Mouse (Mus musculus): Measurements from ENCODE around the gene Pkp3.

The Pkp3 gene

GRCm38 (mm10) chr7:141058601-141059341 is 19.2 kb upstream of the Pkp3 start:
- DNase-seq: no peak

DNA sequence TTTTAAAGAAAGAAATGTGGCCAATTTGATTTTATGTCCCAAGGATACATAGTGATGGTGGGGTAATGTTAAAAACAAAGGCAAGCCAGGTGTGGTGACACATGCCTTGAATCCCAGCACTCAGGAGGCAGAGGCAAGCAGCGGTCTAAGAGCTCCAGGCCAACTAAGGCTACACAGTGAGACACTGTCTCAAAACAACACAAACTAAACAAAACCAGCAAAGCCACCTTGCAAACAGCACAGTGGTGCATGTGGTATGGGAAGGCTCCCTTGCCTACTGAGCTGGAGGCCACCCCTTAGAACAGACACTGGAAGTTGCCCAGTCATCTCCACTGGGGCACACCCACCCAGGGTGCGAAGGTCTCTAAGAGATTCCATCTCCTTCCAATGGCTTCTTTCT is 18.1 kb upstream of the Pkp3 start:
- DNase-seq: no peak

DNA sequence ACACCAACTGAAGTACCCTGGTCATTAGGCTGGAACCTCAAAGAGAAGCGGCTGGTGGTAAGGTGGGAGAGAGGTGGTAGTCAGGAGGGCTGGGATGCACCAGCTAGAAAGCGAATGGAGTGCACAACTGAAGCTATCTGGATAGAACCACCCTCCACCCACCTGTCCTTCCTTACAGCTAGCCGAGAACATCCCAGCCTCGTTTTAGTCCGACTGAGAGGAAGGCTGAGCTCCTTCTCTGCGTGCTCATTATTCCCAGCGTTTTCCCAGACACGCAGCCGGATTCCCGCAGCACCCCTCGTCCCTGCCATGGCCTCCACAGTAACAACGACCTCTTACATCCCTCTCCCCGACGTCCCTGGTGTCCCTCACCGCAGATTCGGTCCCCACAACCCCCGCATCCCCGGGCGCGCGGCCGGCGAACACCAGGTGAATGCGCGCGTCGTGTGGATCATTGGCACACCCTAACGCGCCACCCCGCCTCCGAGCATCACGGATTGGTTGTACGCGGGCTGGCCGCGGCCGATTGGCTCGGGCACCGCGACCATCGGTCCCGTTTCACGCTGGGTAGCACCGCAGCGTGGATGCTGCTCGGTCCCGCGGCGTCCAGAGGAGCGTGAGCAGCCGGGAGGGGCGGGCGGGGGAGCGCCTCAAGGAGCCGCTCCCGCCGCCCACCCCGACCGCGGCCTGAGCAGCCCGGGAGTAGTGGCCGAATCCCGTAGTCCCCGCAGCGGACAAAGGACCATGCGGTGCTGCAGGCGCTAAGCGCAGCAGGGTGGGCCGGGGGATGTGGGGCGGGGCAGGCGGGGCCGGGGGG is 17.4 kb upstream of the Pkp3 start, which contains the start of gene B4galnt4:
B4galnt4 (plus strand) TSS at position 679 of the 817 bp plus-strand sequence.
- DNase-seq: peak; percentile 79

GRCm38 (mm10) chr7:141061269-141061692 is 16.7 kb upstream of the Pkp3 start:
- peak; percentile 53 for DNase-seq

DNA sequence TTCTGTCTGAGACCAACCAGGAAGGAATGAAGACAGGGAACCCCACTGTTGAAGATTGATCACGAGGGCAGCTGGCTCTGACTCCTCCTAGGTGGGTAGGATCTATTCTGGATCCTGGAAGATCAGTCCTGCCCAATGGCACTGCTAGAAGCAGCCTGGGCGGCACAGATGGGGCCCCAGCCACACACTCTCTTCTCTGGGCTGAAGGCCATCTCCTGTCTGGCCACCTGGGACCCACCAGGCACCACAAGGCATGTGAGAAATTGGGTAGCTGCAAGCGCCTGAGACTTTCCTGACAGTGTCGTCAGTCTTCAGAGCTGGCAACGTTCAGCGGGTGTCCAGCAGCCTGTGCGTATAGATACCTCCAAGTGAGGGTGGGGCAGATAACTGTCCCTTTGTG is 15.5 kb upstream of the Pkp3 start:
- no peak for DNase-seq

DNA sequence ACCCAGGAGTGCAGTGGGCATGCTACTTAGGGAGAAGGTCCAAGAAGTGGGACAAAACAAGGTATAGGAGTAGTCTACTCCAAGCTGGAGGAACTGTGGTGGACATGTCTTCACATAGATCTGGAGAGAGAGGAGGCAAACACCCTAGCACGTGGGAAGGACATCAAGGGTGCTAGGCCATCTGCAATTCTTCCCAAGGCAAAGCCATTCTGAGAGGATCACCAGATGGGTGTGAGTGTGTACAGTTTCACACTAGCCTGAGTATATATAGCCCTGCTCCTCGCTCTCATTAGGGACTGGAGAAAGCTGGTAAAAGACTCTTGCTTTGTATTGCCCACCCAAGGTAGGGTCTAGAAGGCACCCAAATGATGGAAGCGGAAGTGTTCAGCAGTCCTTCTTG is 14.7 kb upstream of the Pkp3 start:
- DNase-seq: no peak

DNA sequence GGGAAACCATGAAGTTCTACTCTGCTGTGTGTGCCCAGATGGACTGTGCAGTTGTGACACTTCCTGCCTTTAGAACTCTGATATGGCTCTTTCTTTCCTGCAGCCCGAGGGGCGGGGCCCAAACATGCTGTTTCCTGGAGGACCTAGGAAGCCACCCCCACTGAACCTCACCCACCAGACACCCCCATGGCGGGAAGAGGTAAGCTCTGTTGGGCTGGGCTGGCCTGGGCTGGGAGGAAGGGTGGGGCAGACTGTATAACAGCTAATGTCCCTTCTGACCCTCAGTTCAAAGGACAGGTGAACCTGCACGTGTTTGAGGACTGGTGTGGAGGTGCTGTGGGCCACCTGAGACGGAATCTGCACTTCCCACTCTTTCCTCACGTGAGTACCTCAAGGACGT is 13.8 kb upstream of the Pkp3 start:
- peak; percentile 62 for DNase-seq

DNA sequence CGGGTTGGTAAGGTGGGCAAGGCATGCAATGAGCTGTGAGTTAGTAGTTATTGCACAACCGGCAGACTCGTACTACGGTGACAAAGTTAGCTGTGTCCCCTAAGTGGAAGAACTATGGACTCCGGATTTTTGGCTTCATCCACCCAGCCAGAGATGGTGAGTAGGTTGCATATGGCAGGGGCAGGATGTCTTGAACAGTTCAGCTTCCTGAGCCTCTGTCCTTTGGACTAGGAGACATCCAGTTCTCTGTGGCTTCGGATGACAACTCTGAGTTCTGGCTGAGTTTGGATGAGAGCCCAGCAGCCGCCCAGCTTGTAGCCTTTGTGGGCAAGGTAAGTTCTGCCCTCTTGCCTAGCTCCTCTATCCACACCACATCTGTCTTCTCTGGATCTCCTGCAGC is 13.4 kb upstream of the Pkp3 start:
- no peak for DNase-seq

GRCm38 (mm10) chr7:141068351-141068750 is 9.7 kb upstream of the Pkp3 start:
- DNase-seq: peak; percentile 58

- peak; percentile 87 for DNase-seq
These were observed 7.8 kb upstream of the Pkp3 start for GRCm38 (mm10) chr7:141070058-141070862.

DNA sequence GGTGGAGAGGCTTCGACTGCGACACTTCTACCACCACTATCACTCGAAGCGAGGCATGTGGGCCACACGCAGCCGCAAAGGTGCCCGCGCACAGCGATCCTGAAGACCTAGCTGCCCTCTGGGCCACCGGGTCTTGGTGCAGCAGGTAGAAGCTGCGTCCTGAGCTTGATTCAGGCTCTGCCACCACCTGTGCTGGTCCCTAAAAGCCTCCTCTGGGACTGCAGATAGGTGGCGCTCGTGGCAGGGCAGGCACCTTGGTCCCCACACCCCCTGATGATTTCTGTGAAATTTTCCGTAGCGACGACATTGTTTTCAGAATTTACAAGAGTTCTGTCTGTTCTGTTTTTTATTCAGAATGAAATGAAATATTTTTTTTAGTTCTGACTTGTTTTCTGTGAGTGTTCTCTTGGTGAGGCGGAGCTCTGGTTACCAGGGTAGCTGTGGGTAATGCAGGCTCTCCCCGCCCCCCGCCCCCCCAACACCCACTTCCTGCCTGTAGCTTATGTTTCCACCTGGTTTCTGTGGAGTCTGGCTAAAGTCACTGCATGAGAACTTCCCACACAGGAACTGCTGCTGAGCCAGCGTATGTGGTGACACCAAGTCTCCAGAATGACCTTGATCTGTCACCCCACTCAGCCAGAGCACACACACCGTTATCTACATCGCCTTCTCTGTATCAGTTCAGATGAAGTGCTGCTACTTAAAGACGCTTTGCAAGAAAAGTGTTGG is 5.8 kb upstream of the Pkp3 start:
- DNase-seq: peak; percentile 87

GRCm38 (mm10) chr7:141073782-141074181 is 4.2 kb upstream of the Pkp3 start:
- DNase-seq: no peak

DNA sequence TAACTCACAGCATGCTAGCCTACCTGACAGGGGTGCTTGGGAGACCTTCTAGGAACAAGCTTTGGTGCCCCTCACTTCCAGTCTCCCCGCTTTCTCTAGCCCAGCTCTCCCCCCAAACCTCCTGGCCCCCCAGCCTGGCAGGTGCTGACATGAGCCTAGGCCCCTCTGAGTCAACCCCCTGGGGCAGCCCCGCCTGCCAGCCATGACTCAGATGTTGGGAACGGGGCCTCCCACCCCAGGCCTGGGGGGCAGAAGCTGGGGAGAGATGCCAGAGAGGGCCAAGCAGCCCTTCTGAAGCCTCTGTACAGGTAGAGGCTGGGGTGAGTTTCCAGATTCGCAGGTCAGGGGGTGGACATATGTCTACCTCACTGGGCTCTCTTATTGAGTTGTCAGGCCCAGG is 858 bp downstream of the Pkp3 start:
- DNase-seq: no peak

GRCm38 (mm10) chr7:141079481-141080449 is 1.7 kb downstream of the Pkp3 start:
- no peak for DNase-seq

- peak; percentile 67 for DNase-seq
These were observed 9.9 kb downstream of the Pkp3 start for GRCm38 (mm10) chr7:141087894-141088293.

- peak; percentile 64 for DNase-seq
These were observed 10.5 kb downstream of the Pkp3 start for GRCm38 (mm10) chr7:141088473-141088872.

DNA sequence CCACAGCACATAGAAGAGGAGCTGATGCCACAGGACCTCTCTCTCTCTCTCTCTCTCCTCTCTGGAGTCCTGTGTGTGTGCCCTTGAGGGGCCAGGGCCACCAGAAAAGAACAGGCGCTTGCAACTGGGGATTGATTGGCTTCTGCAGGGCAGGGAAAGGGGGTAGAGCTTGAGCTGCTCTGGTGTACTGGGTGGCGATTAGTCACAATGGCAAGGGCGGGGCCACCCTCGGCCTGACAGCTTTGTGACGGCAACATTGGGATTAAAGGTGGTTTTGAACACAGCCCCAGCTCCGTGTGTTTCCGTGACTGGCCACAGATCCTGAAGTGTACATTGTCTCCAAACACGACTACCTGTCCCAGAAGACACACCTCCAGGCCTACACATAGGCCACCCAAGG is 12.2 kb downstream of the Pkp3 start:
- DNase-seq: no peak

- DNase-seq: peak; percentile 91
These were observed 14.2 kb downstream of the Pkp3 start for GRCm38 (mm10) chr7:141092051-141092735.

- DNase-seq: no peak
These were observed 15.9 kb downstream of the Pkp3 start for GRCm38 (mm10) chr7:141093950-141094349.

GRCm38 (mm10) chr7:141094487-141095205 is 16.6 kb downstream of the Pkp3 start:
- DNase-seq: no peak
